In genomic region chr9:15397591-15397990, GRCm38 (mm10) we compare ENCODE assay signal across 12 mouse cellular contexts.
"Had no signal": no experiment of that assay in that cellular context is flagged by ENCODE, and none has a peak within 500 bp of the region (broad histone marks: within the 10 kb centered on the region; RNA-seq: fewer than 3 reads in every experiment).

No protein-coding gene starts in this region.

- H3K36me3 ChIP-seq: limb, embryonic 15.5 days; liver, embryonic 12.5 days; neural tube, embryonic 15.5 days; stomach, embryonic 15.5 days had no signal

- H3K27me3 ChIP-seq: limb, embryonic 15.5 days; liver, embryonic 12.5 days; neural tube, embryonic 15.5 days; stomach, embryonic 15.5 days had no signal

- H3K4me2 ChIP-seq: limb, embryonic 15.5 days; liver, embryonic 12.5 days; lung, embryonic 14.5 days; midbrain, embryonic 11.5 days; neural tube, embryonic 15.5 days; stomach, embryonic 15.5 days had no signal

- H3K27ac ChIP-seq: limb, embryonic 15.5 days; liver, embryonic 12.5 days; neural tube, embryonic 15.5 days; stomach, embryonic 15.5 days had no signal

- H3K9me3 ChIP-seq: limb, embryonic 15.5 days; liver, embryonic 12.5 days; neural tube, embryonic 15.5 days; stomach, embryonic 15.5 days had no signal

- H3K4me3 ChIP-seq: limb, embryonic 15.5 days; liver, embryonic 12.5 days; myocyte; neural tube, embryonic 15.5 days; stomach, embryonic 15.5 days had no signal

- H3K4me1 ChIP-seq: limb, embryonic 15.5 days; liver, embryonic 12.5 days; neural tube, embryonic 15.5 days; stomach, embryonic 15.5 days had no signal

- ATAC-seq: liver, embryonic 12.5 days had no signal

- DNase-seq: kidney, adult 11 months; kidney, adult 9 months; lung, postnatal 10 days; lung, postnatal 4 days; thymus, postnatal 36 days had no signal

- H3K9ac ChIP-seq: limb, embryonic 15.5 days; liver, embryonic 12.5 days; lung, embryonic 14.5 days; neural tube, embryonic 15.5 days; stomach, embryonic 15.5 days had no signal
